Mouse (Mus musculus): ENCODE data around the gene Tuba3a. TPM values are rescaled to one million over a fixed set of nuclear protein-coding genes. Genes with fewer than 3 reads are reported as not detected.

The Tuba3a gene
- total RNA-seq, 2 experiments from 2014 or later = not detected

GRCm38 (mm10) chr6:125236341-125236740, 49.5 kb downstream of the Tuba3a start:
- DNase-seq = no peak
- intact Hi-C loops (cut with DNase I) = no loop called here

DNA sequence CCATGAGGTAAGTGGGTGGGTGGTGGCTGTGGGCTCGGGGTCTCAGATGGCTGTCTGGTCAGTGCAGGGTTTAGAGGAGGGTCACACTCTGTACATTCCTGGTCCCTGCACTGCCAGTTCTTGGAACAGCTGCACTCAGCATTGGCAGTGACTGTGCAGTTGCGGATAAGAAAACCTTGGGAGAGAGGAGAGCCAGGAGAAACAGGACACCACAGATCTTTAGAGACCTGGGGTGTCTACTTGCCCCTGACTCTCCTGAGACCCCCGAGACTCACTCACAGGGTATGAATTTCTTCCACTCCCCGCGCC, 51.4 kb downstream of the Tuba3a start:
- intact Hi-C loops (cut with DNase I) = loop anchor here (5.0 kb wide), 1 partner anchor 38 kb away; no protein-coding TSS in a partner anchor

GRCm38 (mm10) chr6:125233816-125234519, 51.9 kb downstream of the Tuba3a start:
- intact Hi-C loops (cut with DNase I) = loop anchor here (5.0 kb wide), 1 partner anchor 38 kb away; no protein-coding TSS in a partner anchor
- DNase-seq = peak in 1 of 2 experiments; percentile 38

More for the DNA sequence above, 51.4 kb downstream of the Tuba3a start:
- DNase-seq = no peak

- DNase-seq = no peak
- intact Hi-C loops (cut with DNase I) = loop anchor here (5.0 kb wide), 1 partner anchor 40 kb away; no protein-coding TSS in a partner anchor
Observed at GRCm38 (mm10) chr6:125232516-125232915, 53.3 kb downstream of the Tuba3a start.

- peak in 1 of 2 experiments; percentile 32 for DNase-seq
- intact Hi-C loops (cut with DNase I) = loop anchor here (5.0 kb wide), 1 partner anchor 40 kb away; no protein-coding TSS in a partner anchor
Observed at GRCm38 (mm10) chr6:125232045-125232437, 53.8 kb downstream of the Tuba3a start.

GRCm38 (mm10) chr6:125231117-125232044, 54.5 kb downstream of the Tuba3a start, which contains the start of gene Tapbpl:
Gene Tapbpl (minus strand): TSS chr6:125231860.
- intact Hi-C loops (cut with DNase I) = loop anchor here (5.0 kb wide), 1 partner anchor 41 kb away; no protein-coding TSS in a partner anchor
- DNase-seq = peak; percentile 69 to 80

DNA sequence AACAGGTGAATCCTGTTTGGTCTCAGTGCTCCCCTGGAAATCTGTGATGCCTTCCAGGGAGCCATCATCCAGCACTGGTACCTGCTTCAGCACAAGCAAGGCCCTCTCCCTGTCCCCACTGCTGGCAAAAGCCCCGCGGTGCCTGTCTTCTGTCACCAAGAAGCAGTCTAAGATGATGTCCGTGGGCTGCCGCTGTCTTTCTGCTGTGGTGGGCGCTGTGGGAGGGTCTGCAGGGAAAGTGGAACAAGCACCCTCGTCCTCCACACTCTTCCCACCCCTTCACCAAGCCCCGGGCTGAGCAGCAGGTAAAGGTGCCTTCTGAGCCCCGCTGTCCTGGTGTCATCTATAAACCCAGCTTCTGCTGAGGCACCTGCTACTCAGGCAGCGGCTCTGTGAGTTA, 55.3 kb downstream of the Tuba3a start:
- DNase-seq = no peak
- intact Hi-C loops (cut with DNase I) = loop anchor here (5.0 kb wide), 1 partner anchor 42 kb away; no protein-coding TSS in a partner anchor

Small RNA genes within 50 kb of the gene (microRNA-seq; reads per million reads assigned to microRNA genes)
- gene Mir8113 = 0 reads per million in 2 experiments

Other genes starting within 250 kb of the Tuba3a start
- 10 to 100 TPM; 41.8 to 47.3 TPM for gene Ing4, start 246.3 kb downstream of the Tuba3a start, total RNA-seq (2021)
- 1 to 10 TPM; 2.1 to 2.8 TPM for gene Acrbp, start 236.4 kb downstream of the Tuba3a start, total RNA-seq (2021)
- under 1 TPM; 0.37 to 0.53 TPM for gene Lpar5, start 218.1 kb downstream of the Tuba3a start, total RNA-seq (2021)
- 100 to 1,000 TPM; 170 to 183 TPM for gene Chd4, start 190.1 kb downstream of the Tuba3a start, total RNA-seq (2021)
- gene Nop2, start 154.1 kb downstream of the Tuba3a start, total RNA-seq (2021) = 10 to 100 TPM; 23.7 to 25.3 TPM
- 10 to 100 TPM; 13.0 to 17.8 TPM for gene Iffo1, start 140.8 kb downstream of the Tuba3a start, total RNA-seq (2021)
- gene Gapdh, start 119.6 kb downstream of the Tuba3a start, total RNA-seq (2021) = 1,000 to 10,000 TPM; 3,414 to 3,559 TPM
- 10 to 100 TPM; 42.3 to 51.8 TPM for gene Ncapd2, start 94.3 kb downstream of the Tuba3a start, total RNA-seq (2021)
- gene Mrpl51, start 94.2 kb downstream of the Tuba3a start, total RNA-seq (2021) = 100 to 1,000 TPM; 272 to 283 TPM
- 1 to 10 TPM; 8.1 to 9.1 TPM for gene Vamp1, start 70.5 kb downstream of the Tuba3a start, total RNA-seq (2021)
- gene Tapbpl, start 54.2 kb downstream of the Tuba3a start, total RNA-seq (2021) = 1 to 10 TPM; 2.8 to 4.4 TPM
- gene Cd27, start 49.0 kb downstream of the Tuba3a start, total RNA-seq (2021) = under 1 TPM; 0.37 to 0.55 TPM
- 10 to 100 TPM; 42.8 to 49.4 TPM for gene Ltbr, start 27.8 kb upstream of the Tuba3a start, total RNA-seq (2021)
- gene Scnn1a, start 34.6 kb upstream of the Tuba3a start, total RNA-seq (2021) = under 1 TPM; 0.97 to 0.98 TPM
- 10 to 100 TPM; 73.7 to 77.8 TPM for gene Tnfrsf1a, start 63.3 kb upstream of the Tuba3a start, total RNA-seq (2021)
- gene Plekhg6, start 94.8 kb upstream of the Tuba3a start, total RNA-seq (2021) = not detected
- 10 to 100 TPM; 77.7 to 79.8 TPM for gene Cd9, start 208.7 kb upstream of the Tuba3a start, total RNA-seq (2021)

Data from heart, postnatal 10 days (tissue).